Mouse (Mus musculus): ENCODE measurements around the gene P2ry1. TPM values are rescaled to one million over a fixed set of nuclear protein-coding genes. Genes with fewer than 3 reads are reported as not detected.

The P2ry1 gene
- polyA plus RNA-seq, 1 experiment from 2014 or later = 3.9 TPM

GRCm38 (mm10) chr3:61049976-61050672 lies 47.5 kb downstream of the P2ry1 start:
- no peaks in the 10 kb centered on the region for H3K36me3 ChIP-seq (ENCODE audit: control insufficient read depth, insufficient read depth, low read length)
- no peak overlapping the region for H3K4me2 ChIP-seq (ENCODE audit: low read depth)
- no peaks in the 10 kb centered on the region for H3K9me3 ChIP-seq (ENCODE audit: control insufficient read depth, low read length)
- DNase-seq (ENCODE audit: low spot score) = no peak
- no peak overlapping the region for H3K27ac ChIP-seq (ENCODE audit: low read depth, low read length)
- no peak overlapping the region for H3K9ac ChIP-seq (ENCODE audit: low read length)
- H3K4me3 ChIP-seq (ENCODE audit: low read depth, low read length) = no peak overlapping the region
- no peak for ATAC-seq (ENCODE audit: insufficient read depth, low FRiP score, low TSS enrichment)
- no peaks in the 10 kb centered on the region for H3K4me1 ChIP-seq (ENCODE audit: control insufficient read depth, insufficient read depth, low read length)
- 85% methylated on average over 3 of the region's 3 CpGs for WGBS
- no peaks in the 10 kb centered on the region for H3K27me3 ChIP-seq (ENCODE audit: control insufficient read depth, insufficient read depth, low read length)

Measured in neural tube, embryonic 11.5 days (tissue).